Mouse (Mus musculus) kidney, adult 2 months (tissue): ENCODE data around the gene Foxp1. TPM values are rescaled to one million over a fixed set of nuclear protein-coding genes. Genes with fewer than 3 reads are reported as not detected.

Experiments used
- DNase-seq: peaks from one replicate; pipeline ENCODE4 v3.0.0; 2021
- H3K27ac ChIP-seq: fragments of 200-500 bp; 2 replicates; pipeline ENCODE4 v1.5.1; 2012; ENCODE audit warnings: low read depth, low read length, control low read depth, inconsistent platforms; ENCODE audit not compliant: insufficient read depth
- H3K27me3 ChIP-seq: fragments of 200-500 bp; replicated peaks from 2 replicates; pipeline ENCODE4 v1.6.1; 2012; ENCODE audit warnings: mild to moderate bottlenecking, moderate library complexity, low read length, inconsistent platforms; ENCODE audit not compliant: control insufficient read depth, insufficient read depth
- H3K36me3 ChIP-seq: fragments of 200-500 bp; 2 replicates; pipeline ENCODE4 v1.6.1; 2012; ENCODE audit warnings: mild to moderate bottlenecking, moderate library complexity, low read length, inconsistent platforms; ENCODE audit not compliant: control insufficient read depth, insufficient read depth
- H3K4me1 ChIP-seq: fragments of 200-500 bp; 2 replicates; pipeline ENCODE4 v1.6.1; 2011; ENCODE audit warnings: low read length; ENCODE audit not compliant: control insufficient read depth, insufficient read depth
- H3K4me3 ChIP-seq: fragments of 200-500 bp; 2 replicates; pipeline ENCODE4 v1.5.1; 2011; ENCODE audit warnings: mild to moderate bottlenecking, low read depth, low read length, control low read depth; ENCODE audit not compliant: insufficient read depth
- CTCF ChIP-seq: fragments of 200-500 bp; conservative IDR thresholded peaks from 2 replicates; pipeline ENCODE4 v1.5.1; 2011; ENCODE audit warnings: low read depth, mild to moderate bottlenecking, control low read depth, low read length, moderate library complexity, mixed read lengths; ENCODE audit not compliant: insufficient read depth, insufficient read length
- POLR2A ChIP-seq: fragments of 200-500 bp; IDR thresholded peaks from one replicate; pipeline ENCODE4 v1.6.1; 2011; ENCODE audit warnings: low read depth, low read length, control low read depth
- WGBS: fragments of 180-500 bp; shearing (Covaris S2); methylation state at CpG from one replicate; pipeline ENCODE4 v1.1.7; 2018; 5-methylcytosine and 5-hydroxymethylcytosine counted together
- polyA plus RNA-seq: library from polyadenylated mRNA; depleted of rRNA; stranded (reverse); fragments of >200 nt; gene quantifications from 2 replicates; pipeline ENCODE4 v1.2.3, GENCODE M21; 2012

Gene Foxp1
- polyA plus RNA-seq, 1 experiment, result 32.8 TPM

DNA sequence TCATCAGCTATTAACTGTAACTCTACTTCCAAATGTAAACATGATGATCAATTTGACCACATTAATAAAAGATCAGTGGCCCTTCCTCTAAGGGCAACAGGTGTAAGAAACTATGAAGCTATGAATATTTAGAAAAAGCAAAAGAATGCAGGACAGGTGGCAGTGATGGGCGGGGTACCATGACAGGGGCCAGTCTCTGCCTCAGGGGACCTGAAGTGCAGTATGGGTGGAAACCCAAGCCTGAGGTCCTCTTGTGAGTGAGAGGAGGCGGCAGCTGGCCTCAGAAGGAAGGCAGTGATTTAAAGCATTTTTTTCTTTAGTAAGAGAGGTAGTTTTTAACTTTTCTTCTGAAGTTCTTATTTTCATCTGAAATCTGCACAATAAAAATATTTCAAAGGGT lies 468.5 kb downstream of the Foxp1 start:
- H3K4me3 ChIP-seq, result no peak overlapping the region
- no peak for DNase-seq
- no peaks in the 10 kb centered on the region for H3K4me1 ChIP-seq
- TF ChIP-seq CTCF (no peak), POLR2A (no peak)
- H3K27ac ChIP-seq, result no peak overlapping the region
- 90% methylated on average over 2 of the region's 2 CpGs for WGBS
- H3K27me3 ChIP-seq, result no peaks in the 10 kb centered on the region
- H3K36me3 ChIP-seq, result no peaks in the 10 kb centered on the region

DNA sequence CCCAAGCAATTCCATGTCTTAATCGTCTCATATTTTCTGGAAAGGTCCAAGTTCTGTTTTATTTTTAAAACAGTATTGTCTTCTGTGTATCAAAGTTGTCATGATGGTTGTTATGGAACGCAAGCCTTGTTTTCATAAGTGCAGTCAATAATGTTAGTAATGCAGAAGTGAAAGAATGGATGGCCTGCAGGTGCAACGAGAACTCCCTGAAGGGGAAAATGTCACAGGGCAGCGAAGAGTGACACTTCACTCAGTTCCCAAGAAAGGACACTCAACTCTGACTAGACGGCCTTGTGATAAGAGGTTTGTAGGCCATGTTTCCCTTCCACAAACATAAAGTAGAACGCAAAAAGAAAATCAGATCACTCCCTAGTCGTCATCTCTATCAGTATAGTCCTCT lies 469.4 kb downstream of the Foxp1 start:
- no peaks in the 10 kb centered on the region for H3K4me1 ChIP-seq
- no peak for TF ChIP-seq CTCF
- no peak for TF ChIP-seq POLR2A
- H3K27ac ChIP-seq, result no peak overlapping the region
- H3K4me3 ChIP-seq, result no peak overlapping the region
- H3K36me3 ChIP-seq, result no peaks in the 10 kb centered on the region
- 74% methylated on average over 7 of the region's 7 CpGs for WGBS
- no peak for DNase-seq
- no peaks in the 10 kb centered on the region for H3K27me3 ChIP-seq

DNA sequence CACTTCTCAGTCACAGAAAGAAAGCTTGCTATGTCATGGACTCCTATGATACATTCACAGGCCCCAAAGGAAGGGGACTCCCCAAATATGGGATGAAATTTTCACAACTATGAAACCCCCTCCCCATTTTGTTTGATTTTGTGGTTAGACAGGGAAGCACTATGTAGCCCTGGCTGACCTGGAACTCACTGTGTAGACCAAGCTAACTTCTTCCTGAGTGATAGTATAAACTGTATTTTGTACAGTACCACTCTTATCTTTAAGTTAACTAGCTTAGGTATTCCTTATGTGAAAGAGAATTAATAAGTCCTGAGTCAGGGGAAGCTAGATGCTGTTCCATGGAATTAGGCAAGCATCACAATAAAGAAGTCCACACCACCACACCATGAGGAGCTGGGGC lies 470.8 kb downstream of the Foxp1 start:
- no peak for DNase-seq
- no peaks in the 10 kb centered on the region for H3K4me1 ChIP-seq
- no peaks in the 10 kb centered on the region for H3K27me3 ChIP-seq
- no peak overlapping the region for H3K27ac ChIP-seq
- TF ChIP-seq CTCF (no peak), POLR2A (no peak)
- no peak overlapping the region for H3K4me3 ChIP-seq
- H3K36me3 ChIP-seq, result no peaks in the 10 kb centered on the region

DNA sequence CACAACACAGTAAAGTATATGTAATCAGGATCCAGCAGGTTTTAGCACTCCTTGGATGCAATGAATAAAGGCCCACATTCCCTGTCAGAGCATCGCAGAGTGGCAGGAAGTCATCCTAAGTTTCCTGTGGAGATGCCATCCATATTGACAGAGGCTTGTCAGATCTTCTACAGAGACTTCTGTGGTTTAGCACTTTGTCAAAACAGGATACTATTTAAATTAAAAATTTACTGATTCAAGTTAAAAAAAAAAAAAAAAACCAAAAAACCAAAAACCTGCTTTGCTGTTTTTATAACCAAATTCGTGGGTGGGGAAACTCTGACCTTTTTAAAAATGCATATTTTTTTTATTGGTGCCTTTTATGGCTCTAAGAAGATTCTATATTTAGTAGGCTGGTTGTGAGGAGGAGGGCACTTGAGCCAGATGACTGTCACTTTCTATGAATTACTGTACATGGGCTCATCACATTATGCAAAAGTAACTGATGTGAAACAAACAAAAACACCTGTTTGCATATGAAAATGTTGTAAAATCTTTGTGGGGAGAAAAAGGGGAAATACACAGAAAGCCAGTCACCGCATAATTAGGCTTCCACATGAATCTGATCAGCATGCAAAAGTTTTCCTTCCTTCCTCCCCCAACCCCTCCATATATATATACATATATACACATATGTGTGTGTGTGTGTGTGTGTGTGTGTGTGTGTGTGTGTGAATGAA lies 472.1 kb downstream of the Foxp1 start:
- Histone ChIP-seq H3K36me3 (no peaks in the 10 kb centered on the region), H3K27ac (no peak overlapping the region), H3K27me3 (no peaks in the 10 kb centered on the region), H3K4me3 (no peak overlapping the region), H3K4me1 (no peaks in the 10 kb centered on the region)
- DNase-seq, result no peak
- TF ChIP-seq CTCF (no peak), POLR2A (no peak)
- WGBS, result 77% methylated on average over 3 of the region's 3 CpGs

DNA sequence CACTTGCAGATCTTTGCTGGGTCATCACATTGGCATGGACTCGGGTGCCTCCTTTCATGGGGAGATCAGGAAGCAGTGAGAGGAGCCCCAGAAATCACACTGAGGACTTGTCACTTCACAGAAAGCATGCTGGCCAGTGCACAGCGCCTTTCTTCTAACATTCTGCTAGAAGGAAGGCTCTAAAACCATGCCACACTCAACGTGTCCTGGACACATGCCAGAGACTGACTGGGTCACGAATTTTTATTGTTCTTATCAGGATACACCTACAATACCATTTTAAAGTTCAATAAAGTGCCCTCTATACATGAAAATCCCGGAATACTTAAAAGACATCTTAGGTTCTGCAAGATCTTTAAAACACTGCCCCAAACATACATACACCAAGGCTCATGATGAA lies 475.2 kb downstream of the Foxp1 start:
- no peak for DNase-seq

DNA sequence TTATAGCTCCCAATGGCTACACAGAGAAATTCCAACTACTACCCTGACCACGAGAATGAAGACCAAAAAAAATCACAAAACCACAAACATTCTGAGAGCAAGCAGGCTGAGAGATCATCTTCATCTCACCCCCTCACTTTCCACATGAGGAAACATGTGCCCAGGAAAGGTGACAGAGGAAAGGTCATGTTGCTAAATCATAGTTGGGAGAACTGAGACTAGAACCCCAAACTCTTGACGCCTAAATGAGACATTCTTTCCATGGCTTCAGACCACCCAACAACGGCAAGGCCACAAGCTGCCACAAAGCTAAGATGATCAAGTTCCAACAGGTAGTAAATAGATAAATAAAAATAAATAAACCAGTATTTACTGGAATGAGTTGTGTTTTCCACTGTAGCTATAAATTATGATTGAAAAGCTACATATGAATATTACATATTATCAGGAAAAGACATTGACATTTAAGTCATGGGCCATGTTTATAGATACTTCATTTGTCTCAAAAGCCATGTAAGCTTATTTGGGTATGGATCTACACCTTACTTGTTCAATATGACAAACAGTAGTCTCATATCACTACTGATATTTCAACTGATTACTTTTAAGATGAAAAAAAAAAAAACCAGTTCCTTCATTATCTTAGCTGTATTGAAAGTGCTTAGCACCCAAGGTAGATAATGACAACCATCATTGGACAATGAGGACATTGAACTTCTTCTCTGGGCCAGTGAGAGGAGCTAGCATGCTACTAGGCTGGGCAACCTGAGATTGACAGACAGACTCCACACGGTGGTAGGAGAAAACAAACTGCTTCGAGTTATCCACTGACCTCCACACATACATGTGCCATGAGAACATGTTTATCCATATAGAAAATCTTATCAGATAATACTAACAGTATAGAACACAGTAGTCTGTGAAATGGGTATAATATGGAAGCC lies 476.4 kb downstream of the Foxp1 start:
- 86% methylated on average over 5 of the region's 5 CpGs for WGBS
- no peak overlapping the region for H3K27ac ChIP-seq
- no peaks in the 10 kb centered on the region for H3K36me3 ChIP-seq
- no peaks in the 10 kb centered on the region for H3K4me1 ChIP-seq
- no peaks in the 10 kb centered on the region for H3K27me3 ChIP-seq
- TF ChIP-seq POLR2A (no peak), CTCF (0 out of 2 replicates have a peak, but pooled peaks have one; percentile 1)
- H3K4me3 ChIP-seq, result no peak overlapping the region
- no peak for DNase-seq

More for the DNA sequence above, 475.2 kb downstream of the Foxp1 start:
- no peak for TF ChIP-seq CTCF
- TF ChIP-seq POLR2A, result no peak
- Histone ChIP-seq H3K27me3 (no peaks in the 10 kb centered on the region), H3K27ac (no peak overlapping the region), H3K4me3 (no peak overlapping the region), H3K36me3 (no peaks in the 10 kb centered on the region), H3K4me1 (no peaks in the 10 kb centered on the region)
- WGBS, result 62% methylated on average over 5 of the region's 5 CpGs

DNA sequence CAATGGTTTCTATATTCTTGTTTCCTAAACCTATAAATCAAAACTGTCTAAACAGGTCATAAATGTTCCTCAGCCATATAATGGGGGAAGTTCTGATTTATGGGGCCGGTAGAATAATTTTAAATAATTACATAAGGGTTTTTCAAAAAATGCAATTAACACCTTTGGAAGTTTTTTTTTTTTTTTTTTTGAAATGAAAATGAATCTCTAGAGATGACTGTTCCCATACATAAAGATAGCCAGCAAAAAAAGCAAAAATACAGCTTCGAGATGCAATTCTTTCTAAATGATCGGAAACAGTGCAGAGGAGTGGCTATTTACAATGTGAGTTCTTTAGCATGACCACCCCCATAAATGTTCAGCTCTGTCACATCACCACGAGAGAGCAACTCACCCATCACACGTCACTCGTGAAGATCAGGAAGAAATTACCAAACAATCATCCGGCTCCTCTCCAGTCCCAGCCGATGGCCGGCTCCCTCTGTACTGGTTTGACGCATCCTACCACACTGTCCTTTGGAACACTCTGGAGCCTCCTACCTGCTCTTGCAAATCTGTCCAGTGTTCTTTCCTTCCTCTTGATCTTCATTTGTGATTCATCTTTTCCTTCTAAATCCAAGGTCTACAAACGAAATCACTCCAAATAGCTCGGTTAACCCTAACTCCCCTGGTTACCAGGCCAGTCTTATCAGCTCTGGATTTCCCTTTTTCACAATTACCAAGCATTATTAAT lies 478.4 kb downstream of the Foxp1 start:
- Histone ChIP-seq H3K4me1 (no peaks in the 10 kb centered on the region), H3K4me3 (no peak overlapping the region), H3K36me3 (no peaks in the 10 kb centered on the region), H3K27me3 (no peaks in the 10 kb centered on the region), H3K27ac (no peak overlapping the region)
- no peak for DNase-seq
- 85% methylated on average over 12 of the region's 12 CpGs for WGBS
- TF ChIP-seq POLR2A, result no peak
- no peak for TF ChIP-seq CTCF
